Mouse (Mus musculus) brain, embryonic 14.5 days (tissue): ENCODE results near the gene Dner.

Experiments used
- CTCF ChIP-seq: fragments of 200-500 bp; IDR thresholded peaks from 2 replicates; pipeline ENCODE4 v1.5.1; 2012; ENCODE audit warnings: inconsistent platforms, mild to moderate bottlenecking, moderate library complexity, borderline replicate concordance; ENCODE audit not compliant: insufficient read depth, insufficient read length; ENCODE audit errors: extremely low read depth
- POLR2A ChIP-seq: fragments of 200-500 bp; IDR thresholded peaks from 2 replicates; pipeline ENCODE4 v1.6.1; 2012; ENCODE audit warnings: mild to moderate bottlenecking, inconsistent platforms, borderline replicate concordance; ENCODE audit not compliant: poor library complexity, insufficient read depth, insufficient read length, severe bottlenecking; ENCODE audit errors: extremely low read depth

- TF ChIP-seq CTCF (no peak), POLR2A (no peak)
These were observed 100.0 kb downstream of the Dner start for GRCm38 (mm10) chr1:84596023-84596422.
